Mouse (Mus musculus) heart, postnatal 25 days (tissue): Measurements from ENCODE around the gene Krtap28-13. TPM values are rescaled to one million over a fixed set of nuclear protein-coding genes. Genes with fewer than 3 reads are reported as not detected.

Source experiments
- DNase-seq: peaks from one replicate; pipeline ENCODE4 v3.0.0; 2022; ENCODE audit warnings: low spot score
- intact Hi-C: fragments of 180-260 bp; cut with DNase I; formaldehyde crosslinking; loops from one replicate; pipeline ENCODE4 v1.15.1; 2025
- total RNA-seq, 2 experiments: library from RNA; stranded (reverse); gene quantifications; 2 replicates each; pipeline ENCODE4 v1.2.3; 2021

The Krtap28-13 gene
- not detected for total RNA-seq

DNA sequence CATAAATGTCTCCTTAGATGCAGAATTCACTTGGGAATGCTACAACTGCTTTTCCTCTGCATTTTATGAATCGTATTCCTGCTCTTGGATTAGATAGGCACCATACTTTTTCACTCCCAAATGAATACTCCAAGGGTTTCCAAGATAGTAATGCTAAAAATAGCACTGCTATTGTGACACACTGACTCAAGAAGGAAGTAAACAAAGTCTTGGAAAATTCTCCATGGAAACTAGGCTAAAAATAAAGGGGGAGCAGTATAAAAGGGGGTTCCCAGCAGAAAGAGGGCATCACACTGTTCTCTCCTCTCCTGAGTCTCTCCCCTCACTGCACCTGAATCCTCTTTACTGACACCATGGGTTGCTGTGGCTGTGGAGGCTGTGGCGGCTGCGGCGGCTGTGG, at the start of gene Krtap28-13:
Gene Krtap28-13, plus strand, starts transcription at position 288 of the 400 bp plus-strand sequence.
- no peak for DNase-seq
- intact Hi-C loops, result no loop called here

DNA sequence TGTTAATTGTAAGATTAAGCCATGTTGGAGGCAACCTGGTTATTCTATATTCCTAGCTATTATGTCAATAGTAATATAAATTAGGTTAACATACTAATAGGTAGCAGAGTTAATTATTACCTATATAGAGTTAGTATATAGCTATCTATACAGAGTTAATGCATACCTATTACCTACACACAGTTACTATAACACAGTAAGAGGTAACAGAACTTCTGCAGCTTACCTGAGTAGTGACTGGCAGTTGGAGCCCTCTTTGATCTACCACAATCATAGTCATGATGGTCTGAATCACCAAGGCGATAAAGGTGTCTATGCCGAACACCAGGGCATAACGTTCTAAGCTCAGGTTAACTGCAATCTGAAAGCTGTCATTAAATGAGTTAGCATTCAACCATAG, 46.3 kb upstream of the Krtap28-13 start:
- DNase-seq, result no peak
- intact Hi-C loops, result no loop called here

DNA sequence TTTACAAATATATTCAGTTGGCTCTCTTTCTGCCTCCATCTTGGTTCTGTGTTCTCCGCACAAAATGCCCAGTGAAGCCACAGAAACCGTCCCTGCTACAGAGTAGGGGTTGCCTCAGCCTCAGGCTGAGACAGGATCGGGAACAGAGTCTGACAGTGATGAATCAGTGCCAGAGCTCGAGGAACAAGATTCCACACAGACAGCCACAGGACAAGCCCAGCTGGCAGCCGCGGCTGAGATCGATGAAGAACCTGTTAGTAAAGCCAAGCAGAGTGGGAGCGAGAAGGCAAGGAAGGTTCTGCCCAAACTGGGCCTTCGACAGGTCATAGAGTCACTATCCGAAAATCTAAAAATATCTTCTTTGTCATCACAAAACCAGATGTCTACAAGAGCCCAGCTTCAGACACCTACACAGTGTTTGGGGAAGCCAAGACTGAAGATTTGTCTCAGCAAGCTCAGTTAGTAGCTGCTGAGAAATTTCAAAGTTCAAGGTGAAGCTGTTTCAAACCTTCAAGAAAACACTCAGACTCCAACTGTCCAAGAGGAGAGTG, 45.3 kb upstream of the Krtap28-13 start:
- intact Hi-C loops, result no loop called here
- DNase-seq, result no peak

DNA sequence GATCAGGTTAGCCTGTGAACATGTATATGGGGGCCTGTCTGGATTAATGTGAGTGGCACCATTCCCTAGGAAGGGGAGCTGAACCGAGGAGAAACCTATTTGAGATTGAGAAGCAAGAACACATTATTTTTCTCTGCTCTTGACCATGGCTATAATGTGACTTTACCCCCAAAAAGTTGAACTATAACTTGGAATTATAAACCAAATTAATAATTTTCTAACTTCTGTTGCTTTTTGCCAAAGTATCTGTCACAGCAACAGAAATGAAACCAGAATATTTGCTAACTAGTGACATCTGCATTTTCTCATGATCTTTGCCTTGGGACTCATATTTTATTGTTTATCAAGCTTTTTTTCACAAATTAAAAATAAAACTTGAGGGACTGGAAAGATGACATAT, 44.2 kb upstream of the Krtap28-13 start:
- intact Hi-C loops, result no loop called here
- DNase-seq, result no peak

DNA sequence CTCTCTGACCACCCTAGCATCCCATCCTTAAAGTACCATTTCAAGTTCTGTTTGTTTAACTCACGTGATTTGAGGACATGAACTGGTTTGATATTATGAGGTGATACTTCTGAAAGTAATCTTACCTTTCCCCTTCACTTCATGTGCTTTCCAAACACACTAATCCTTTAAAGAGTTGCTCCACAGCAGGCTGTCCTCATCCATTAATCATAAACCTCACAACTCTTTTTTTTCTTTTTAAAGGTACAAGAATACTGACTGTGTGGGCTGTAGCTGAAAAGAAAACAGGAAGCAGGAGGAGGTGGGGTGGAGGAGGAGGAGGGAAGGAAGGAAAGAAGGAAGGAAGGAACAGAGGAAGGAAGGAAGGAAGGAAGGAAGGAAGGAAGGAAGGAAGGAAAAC, 28.8 kb upstream of the Krtap28-13 start:
- intact Hi-C loops, result no loop called here
- no peak for DNase-seq

DNA sequence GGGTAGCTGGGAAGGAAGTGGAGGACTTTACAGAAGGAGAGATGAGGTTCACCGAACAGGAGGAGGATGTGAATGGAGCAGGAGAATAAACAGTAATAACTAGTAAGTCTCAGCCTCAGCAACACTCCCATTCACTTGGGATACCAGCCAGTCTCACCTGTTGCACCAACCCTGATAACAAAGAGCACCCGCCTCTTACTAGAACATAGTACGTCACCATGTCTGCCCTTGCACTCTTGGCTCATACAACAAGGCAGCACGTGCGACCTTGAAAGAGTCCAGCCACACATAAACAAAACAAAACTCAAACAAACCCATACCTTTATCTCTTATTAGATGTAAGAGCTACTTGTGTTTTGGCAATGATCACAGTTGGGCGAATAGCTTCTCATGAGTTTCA, 28.2 kb upstream of the Krtap28-13 start:
- no peak for DNase-seq
- intact Hi-C loops, result no loop called here

DNA sequence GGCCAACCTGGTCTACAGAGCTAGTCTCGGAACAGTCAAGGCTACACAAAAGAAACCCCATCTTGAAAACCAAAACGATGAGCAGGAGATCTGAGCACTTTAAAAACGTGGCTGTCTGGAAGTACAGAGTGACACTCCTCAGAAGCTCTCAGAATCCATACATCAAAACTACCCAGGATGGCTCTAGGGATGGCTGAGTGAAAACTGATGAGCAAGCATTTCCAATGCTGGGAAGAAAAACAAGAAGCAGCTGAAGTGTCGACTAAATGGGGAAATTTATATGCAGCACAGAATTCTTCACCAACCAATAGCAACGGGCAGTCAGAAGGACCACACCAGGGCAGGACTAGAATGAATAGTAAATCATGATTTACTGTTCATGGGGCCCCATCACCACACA, 26.2 kb upstream of the Krtap28-13 start:
- DNase-seq, result no peak
- intact Hi-C loops, result no loop called here

DNA sequence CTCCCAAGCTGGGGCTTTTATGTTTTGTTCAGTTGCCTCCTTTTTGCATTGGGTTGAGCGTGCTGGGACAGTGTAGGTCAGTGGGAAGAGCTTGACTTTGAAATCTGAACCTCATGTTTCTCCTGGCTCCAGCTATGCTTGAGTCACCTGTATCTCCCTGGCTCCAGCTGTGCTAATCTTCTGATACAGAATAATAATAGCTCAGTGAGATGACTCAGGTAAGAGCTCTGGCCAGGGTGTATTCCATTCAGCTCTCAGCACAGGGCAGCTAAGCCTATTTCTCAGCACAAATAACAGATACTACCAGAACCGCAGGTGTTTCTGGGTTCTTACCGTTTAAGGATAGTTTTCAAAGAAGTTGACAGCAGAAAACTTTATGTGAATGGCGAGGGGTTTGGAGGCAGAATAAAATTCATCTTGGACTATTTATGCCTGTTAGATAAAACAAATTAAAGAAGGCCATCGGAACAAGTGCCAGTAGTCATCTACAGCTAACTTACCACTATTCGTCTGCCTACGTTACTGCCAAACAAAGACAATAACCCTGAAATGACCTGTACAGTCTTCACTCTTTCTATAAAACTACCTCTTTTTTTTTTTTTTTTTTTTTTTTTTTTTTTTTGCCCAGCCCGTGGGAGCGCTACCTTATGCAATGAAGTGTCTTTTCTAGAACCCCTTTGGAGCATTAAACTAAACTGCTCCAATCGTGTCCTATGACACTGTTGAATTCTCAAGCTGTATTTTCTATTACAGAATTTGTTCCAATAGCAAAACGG, 23.6 kb upstream of the Krtap28-13 start:
- DNase-seq, result no peak
- intact Hi-C loops, result no loop called here

DNA sequence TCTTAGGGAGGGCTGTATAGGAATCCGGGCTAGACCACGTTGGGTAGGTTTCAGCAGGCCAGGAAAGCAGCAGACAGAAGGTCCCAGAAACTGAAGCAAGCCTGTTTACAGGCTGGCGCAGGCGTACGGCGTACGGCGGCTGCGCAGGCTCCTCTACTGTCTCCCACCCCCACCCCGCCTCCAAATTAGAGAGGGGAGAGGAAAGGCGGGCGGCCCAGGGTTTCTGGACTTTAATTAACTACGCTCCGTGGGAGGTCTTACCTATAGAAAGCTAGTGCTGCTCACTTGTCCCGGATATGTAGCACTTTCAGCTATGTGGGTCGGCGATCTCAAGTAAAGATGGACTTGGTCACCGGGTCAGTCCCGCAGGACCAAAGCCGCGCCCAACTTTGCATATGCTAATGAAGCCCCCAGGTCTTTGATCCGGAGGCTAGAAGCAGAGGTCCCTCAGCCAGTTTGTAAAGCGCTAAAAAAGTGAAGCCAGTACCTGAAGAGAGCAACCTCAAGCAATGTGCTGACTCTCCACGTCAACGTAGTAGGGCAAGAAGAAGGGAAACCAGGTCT, 22.5 kb upstream of the Krtap28-13 start, which contains the start of gene Slc19a3:
Gene Slc19a3, minus strand, starts transcription at position 340 of the 564 bp plus-strand sequence.
- no peak for DNase-seq
- intact Hi-C loops, result no loop called here

DNA sequence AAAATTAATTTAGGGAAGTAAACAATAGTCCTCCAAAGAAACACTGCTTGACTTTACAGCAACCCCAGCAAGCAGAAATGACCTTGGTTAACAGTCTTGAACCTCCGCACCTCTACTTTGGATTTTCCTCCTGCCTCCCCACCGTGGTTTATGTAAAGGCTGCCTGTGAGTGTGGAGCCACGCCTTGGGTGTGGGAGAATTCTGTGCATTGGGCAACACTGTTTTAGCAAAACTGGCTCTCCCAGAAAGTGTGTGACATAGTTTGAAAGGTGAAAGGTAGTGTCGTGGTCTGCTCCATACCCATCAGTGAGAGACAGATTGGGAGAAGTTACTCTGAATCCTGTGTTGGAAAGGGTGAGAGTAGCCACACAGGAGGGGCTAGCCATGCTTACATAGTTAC, 21.6 kb upstream of the Krtap28-13 start:
- intact Hi-C loops, result no loop called here
- no peak for DNase-seq

DNA sequence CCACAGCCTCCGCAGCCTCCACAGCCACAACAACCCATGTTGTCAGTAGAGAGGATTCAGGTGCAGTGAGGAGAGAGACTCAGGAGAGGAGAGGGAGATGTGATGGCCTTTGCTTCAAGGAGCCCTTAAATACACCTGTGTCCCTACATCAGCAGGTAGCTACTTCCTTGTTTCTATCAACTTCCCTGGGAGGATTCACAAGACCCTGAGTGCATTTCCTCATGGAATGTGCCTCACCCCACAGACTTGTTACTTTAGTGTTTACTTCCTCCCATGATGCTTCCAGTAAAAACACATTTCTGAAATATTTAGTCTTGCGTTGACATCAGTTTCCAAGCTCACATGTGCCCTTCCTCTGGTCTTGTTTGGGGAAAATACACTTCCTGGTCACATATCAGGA, 18.4 kb upstream of the Krtap28-13 start, which contains the start of gene Krtap28-10:
Gene Krtap28-10, minus strand, starts transcription at position 101 of the 400 bp plus-strand sequence.
- intact Hi-C loops, result no loop called here
- no peak for DNase-seq

DNA sequence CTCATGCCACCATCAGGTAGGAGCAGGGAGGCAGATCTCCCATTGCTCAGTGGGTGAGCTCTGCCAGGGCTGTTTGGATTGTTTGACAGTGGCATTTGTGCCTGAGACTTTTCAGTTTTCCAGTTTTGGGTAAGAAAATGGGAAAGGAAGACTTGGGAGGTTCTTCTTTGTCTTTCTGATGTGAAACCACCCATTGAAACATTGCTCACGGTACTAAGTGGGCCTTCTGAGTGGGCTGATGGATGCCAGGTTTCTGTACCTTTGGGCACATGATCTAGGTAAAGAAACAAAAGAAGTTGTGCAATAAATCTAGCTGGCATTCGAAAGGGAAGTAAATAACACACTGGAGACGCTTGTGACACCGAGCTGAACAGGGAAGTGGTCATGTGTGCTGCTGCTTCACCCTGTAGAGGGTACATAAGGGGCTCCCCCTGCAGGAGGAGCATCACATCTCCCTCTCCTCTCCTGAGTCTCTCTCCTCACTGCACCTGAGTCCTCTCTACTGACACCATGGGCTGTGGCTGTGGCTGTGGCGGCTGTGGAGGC, 15.8 kb upstream of the Krtap28-13 start, which contains the start of gene Gm47969:
Gene Gm47969, plus strand, starts transcription at position 51 of the 546 bp plus-strand sequence.
- DNase-seq, result no peak
- intact Hi-C loops, result no loop called here

DNA sequence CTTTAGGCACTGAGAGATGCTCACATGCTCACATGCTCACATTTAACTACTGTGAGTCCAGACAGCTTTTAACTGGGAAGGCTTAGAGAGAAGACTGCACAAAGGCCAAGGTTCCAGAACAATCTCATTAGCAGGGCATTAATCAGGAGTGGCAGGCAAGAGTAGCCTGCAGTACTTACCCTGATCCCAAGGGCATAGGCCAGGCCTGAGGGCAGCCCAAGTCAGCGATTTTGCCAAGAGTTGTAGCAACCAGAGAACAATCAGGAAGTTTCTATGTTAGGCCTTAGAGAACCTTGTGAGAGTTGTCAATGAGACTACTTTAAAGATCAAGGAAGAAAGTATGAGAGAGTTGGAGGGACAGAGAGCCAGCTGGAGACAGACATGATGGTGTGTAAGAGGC, 2.2 kb upstream of the Krtap28-13 start:
- intact Hi-C loops, result no loop called here
- no peak for DNase-seq

DNA sequence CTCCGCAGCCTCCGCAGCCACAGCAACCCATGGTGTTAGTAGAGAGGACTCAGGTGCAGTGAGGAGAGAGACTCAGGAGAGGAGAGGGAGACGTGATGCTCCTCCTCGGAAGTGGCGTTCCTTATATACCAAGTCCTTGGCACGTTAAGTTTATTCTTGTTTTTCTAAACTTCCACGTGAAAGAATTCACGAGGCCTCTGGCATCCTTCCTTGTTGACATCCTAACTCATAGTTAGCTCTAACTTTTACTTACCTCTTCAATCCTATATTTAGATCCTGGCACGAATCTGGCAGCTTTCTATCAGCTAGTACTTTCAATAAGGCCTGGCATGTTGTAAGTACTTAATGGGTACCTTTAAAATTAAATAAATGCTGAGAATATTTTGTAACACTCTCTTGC, 1.5 kb upstream of the Krtap28-13 start, which contains the start of gene A030005K14Rik:
Gene A030005K14Rik, minus strand, starts transcription at position 101 of the 400 bp plus-strand sequence.
- intact Hi-C loops, result no loop called here
- DNase-seq, result no peak

DNA sequence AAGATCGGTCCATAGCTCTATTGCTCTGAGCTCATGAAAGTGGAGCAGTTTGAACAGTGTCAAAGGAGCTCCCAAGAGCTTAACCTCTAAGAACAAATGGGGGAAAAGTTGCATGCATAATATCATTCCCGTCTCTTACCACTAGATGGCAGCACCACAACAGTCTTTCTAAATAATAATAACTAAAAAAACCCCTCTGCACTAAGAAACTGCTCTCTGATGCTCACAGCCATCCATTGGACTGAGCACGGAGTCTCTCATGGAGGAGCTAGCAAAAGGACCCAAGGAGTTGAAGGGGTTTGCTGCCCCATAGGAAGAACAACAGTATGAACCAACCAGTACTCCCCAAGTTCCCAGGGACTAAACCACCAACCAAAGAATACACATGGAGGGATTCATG, 4.1 kb downstream of the Krtap28-13 start:
- no peak for DNase-seq
- intact Hi-C loops, result loop anchor here (2.0 to 5.0 kb wide), 2 partner anchors 122 to 652 kb away; no protein-coding TSS in a partner anchor

DNA sequence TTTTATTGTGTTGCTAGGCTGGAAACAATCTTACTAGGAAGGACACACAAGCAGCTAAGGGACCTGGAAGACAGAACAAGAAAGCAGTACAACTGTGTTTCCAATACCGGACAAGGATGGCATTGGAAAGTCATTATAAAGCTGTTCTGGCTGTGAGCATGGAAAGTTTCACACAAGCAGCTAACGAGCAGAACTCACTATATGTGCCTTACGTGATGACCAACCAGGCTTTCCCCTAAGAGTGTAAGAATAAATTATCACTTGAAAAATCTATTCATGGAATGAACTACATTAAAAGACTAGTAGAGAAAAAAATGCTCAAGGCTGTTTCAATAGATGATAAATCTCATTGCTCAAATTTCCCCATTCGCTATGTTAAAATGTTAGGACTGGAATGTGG, 5.8 kb downstream of the Krtap28-13 start:
- intact Hi-C loops, result loop anchor here (5.0 kb wide), 1 partner anchor 651 kb away; no protein-coding TSS in a partner anchor
- no peak for DNase-seq

DNA sequence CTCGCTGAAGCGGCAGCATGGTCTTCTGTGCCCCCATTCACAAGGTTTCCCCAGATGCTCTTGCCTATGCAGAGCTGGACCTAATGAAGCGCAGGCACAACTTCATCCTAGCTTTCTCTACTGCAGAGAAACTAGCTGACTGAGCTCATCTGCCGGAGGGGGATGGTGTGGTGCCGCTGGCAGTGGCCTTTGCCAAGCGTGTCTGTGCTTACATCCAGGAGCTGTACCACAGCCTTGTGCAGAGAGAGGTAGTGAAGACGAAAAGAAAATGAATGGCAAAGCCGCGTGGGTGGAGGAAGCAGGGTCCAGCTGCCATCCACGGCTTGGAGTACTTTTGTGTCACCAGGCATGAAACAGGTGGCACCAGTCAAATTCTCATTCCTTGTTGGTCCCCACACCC, 6.5 kb downstream of the Krtap28-13 start:
- intact Hi-C loops, result loop anchor here (5.0 kb wide), 1 partner anchor 650 kb away; no protein-coding TSS in a partner anchor
- DNase-seq, result no peak

DNA sequence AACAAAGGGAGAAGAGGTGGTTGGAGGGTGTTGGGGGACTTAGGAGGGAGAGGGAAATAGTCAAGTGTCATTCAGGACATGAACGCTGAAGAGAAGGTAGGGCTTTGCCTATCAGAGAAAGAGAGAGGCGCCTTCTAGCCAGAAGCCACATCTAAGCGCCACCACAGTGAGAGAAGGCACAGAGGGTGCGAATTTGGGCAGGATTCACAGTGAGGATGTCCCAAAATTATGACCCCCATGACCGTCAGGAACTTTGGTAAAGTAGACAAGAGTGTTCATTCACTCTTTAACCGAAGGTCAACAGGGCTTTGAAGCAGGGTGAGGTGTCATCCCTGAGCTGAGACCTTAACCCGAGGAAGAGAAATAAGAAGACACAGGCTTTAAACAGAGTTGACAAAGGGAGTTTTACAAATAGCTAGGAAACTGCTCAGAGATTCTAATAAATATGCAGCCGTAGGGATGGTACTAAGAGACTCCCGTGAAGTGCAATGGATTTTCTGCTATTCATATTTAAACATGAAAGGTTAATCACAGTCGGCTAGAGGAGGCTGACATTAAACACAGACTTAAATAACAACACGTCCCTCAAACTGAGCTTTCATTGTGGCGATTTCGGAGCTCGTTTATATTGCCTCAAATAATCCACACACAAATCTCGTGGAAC, 14.9 kb downstream of the Krtap28-13 start:
- no peak for DNase-seq
- intact Hi-C loops, result loop anchor here (2.0 kb wide), 1 partner anchor 289 kb away; no protein-coding TSS in a partner anchor

DNA sequence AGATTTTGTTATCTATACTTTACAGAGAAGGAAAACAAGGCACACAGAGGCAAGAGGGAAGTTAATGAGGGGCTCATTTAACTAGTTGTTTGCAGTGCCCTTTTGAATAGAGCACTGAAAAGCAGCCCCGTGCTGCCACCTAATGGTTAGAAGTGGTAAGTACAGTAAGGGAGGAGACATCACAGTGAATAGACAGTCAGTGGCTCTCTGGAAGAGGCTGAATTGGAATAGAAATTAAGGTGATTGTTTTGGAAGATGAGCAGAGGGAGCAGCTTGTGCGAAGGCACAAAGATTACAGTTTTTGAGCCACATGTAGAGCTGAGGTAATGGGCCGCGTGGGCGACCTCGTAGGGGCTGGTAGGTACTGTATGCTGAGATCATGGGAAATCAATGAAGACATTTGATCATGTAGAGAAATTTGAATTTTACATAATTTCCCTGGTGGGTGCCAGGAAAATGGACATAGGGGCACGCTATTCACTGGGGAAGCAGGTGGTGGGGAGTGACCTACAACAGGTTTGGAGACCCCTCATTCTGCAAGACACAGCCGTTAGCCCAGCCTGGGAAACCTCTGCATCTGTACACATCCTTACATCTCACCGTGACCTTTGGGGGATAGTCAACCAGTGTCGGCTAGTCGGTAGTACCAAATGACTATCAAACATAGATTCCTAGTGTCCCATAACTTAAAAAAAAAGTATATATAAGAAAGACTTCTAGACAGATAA, 15.6 kb downstream of the Krtap28-13 start:
- intact Hi-C loops, result no loop called here
- DNase-seq, result no peak
